Mouse (Mus musculus) C2C12 (cell line): Measurements from ENCODE around the gene Cyp4f13. TPM values are rescaled to one million over a fixed set of nuclear protein-coding genes. Genes with fewer than 3 reads are reported as not detected.

ENCODE experiments used
- H3K27me3 ChIP-seq: one replicate; pipeline ENCODE4 v1.6.1; 2011; ENCODE audit not compliant: control insufficient read depth, insufficient read depth, insufficient read length
- H3K36me3 ChIP-seq: one replicate; pipeline ENCODE4 v1.6.1; 2011; ENCODE audit not compliant: control insufficient read depth, insufficient read depth
- H3K4me3 ChIP-seq: one replicate; pipeline ENCODE4 v1.5.1; 2011; ENCODE audit warnings: mild to moderate bottlenecking, control low read depth; ENCODE audit not compliant: poor library complexity, insufficient read depth, severe bottlenecking
- H3K79me2 ChIP-seq: one replicate; pipeline ENCODE4 v1.6.1; 2011; ENCODE audit not compliant: control insufficient read depth, insufficient read depth
- H3K79me3 ChIP-seq: one replicate; pipeline ENCODE4 v1.6.1; 2011; ENCODE audit warnings: low read depth, control low read depth
- H3ac ChIP-seq: one replicate; pipeline ENCODE3; 2011; ENCODE audit warnings: low read depth; ENCODE audit not compliant: control insufficient read depth, insufficient read length
- CEBPB ChIP-seq: IDR thresholded peaks from one replicate; pipeline ENCODE4 v1.6.1; 2011; ENCODE audit warnings: low read depth, mild to moderate bottlenecking, control low read depth, moderate library complexity
- CTCF ChIP-seq: IDR thresholded peaks from one replicate; pipeline ENCODE4 v1.5.1; 2011; ENCODE audit not compliant: control insufficient read depth, insufficient read depth, insufficient read length
- FOSL1 ChIP-seq: IDR thresholded peaks from one replicate; pipeline ENCODE4 v1.8.0; 2011; ENCODE audit warnings: mild to moderate bottlenecking, low read length; ENCODE audit not compliant: poor library complexity, insufficient read depth, severe bottlenecking
- MAX ChIP-seq: IDR thresholded peaks from one replicate; pipeline ENCODE4 v1.6.1; 2011; ENCODE audit warnings: mild to moderate bottlenecking, control low read depth
- MYOD1 ChIP-seq: IDR thresholded peaks from one replicate; pipeline ENCODE4 v1.6.1; 2011; ENCODE audit warnings: low read depth; ENCODE audit not compliant: control insufficient read depth, insufficient read length
- MYOG ChIP-seq: IDR thresholded peaks from one replicate; pipeline ENCODE4 v1.6.1; 2011; ENCODE audit not compliant: control insufficient read depth, insufficient read length; ENCODE audit errors: extremely low read depth
- USF1 ChIP-seq: IDR thresholded peaks from one replicate; pipeline ENCODE4 v1.6.1; 2011; ENCODE audit warnings: low read depth, mild to moderate bottlenecking, control low read depth, moderate library complexity
- polyA plus RNA-seq: library from polyadenylated mRNA; unstranded; fragments of >200 nt; fragmentation: generic; extraction: Trizol; gene quantifications from one replicate; pipeline ENCODE4 v1.2.1, GENCODE M21; 2012; ENCODE audit warnings: missing spikeins

Gene Cyp4f13
- polyA plus RNA-seq, 1 experiment: 1.5 TPM

- Histone ChIP-seq H3K79me3 (no peaks in the 10 kb centered on the region), H3K27me3 (no peaks in the 10 kb centered on the region), H3K4me3 (no peak overlapping the region), H3K79me2 (no peaks in the 10 kb centered on the region), H3K36me3 (no peaks in the 10 kb centered on the region), H3ac (no peak overlapping the region)
- no peak for TF ChIP-seq MYOG
- TF ChIP-seq FOSL1: no peak
- TF ChIP-seq CTCF: no peak
- TF ChIP-seq CEBPB: no peak
- TF ChIP-seq USF1: no peak
- TF ChIP-seq MYOD1: no peak
- no peak for TF ChIP-seq MAX
Observed at GRCm38 (mm10) chr17:32923681-32924080, 23.5 kb downstream of the Cyp4f13 start.

- Histone ChIP-seq H3K79me3 (no peaks in the 10 kb centered on the region), H3K27me3 (no peaks in the 10 kb centered on the region), H3ac (no peak overlapping the region), H3K36me3 (no peaks in the 10 kb centered on the region), H3K4me3 (no peak overlapping the region), H3K79me2 (no peaks in the 10 kb centered on the region)
- TF ChIP-seq MYOG (no peak), USF1 (no peak), CTCF (no peak)
Observed at GRCm38 (mm10) chr17:32919123-32919522, 28.1 kb downstream of the Cyp4f13 start.

DNA sequence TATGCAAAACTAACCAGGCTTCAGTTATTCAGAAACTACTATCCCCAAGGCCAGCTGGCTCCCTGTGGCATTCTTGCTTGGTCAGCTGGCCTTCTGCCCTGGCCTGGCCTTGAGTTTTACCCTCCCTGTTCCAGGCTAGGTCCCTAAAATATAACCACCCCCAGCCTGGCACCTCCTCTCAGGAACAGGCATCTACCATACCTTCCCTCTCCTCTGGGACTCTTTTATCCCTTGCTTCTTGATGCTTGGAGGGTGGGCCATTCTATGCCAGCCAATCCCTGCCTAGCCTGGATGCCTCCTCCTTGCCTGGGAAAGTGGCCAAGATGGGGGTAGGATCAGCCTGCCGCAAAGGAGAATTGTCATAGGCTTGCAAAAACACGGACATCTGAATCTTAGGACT is 30.1 kb downstream of the Cyp4f13 start, which contains the start of gene Cyp4f14:
Gene Cyp4f14, minus strand, starts transcription at position 212 of the 400 bp plus-strand sequence.
- H3K79me2 ChIP-seq: no peaks in the 10 kb centered on the region
- H3ac ChIP-seq: no peak within 1 kb of the TSS
- no peak within 1 kb of the TSS for H3K4me3 ChIP-seq
- H3K27me3 ChIP-seq: peaks cover 4% of the 10 kb centered on the region
- no peaks in the 10 kb centered on the region for H3K79me3 ChIP-seq
- TF ChIP-seq FOSL1 (no peak), CEBPB (no peak), MYOG (no peak)
- H3K36me3 ChIP-seq: no peaks in the 10 kb centered on the region

DNA sequence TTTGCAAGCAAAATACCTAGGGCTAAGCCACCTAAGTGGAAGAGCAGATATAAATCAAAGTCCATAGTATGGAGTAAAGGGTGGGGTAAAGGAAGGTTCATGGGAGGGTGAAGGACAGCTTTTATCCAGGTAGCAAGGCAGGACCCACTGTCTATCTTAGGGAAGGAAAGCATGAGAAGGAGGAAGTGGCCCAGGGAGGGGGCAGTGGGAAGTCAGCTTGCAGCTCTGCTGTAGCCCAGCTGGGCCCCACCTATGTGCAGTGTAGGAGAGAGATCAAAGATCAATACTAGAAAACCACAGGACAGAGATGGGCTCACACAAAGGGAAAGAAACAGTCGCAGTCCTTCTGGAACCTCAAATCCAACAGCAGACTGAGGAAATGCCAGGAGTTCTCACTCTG is 31.1 kb downstream of the Cyp4f13 start:
- H3K36me3 ChIP-seq: no peaks in the 10 kb centered on the region
- H3ac ChIP-seq: no peak overlapping the region
- no peaks in the 10 kb centered on the region for H3K79me2 ChIP-seq
- H3K79me3 ChIP-seq: no peaks in the 10 kb centered on the region
- TF ChIP-seq MYOD1: no peak
- TF ChIP-seq USF1: no peak
- no peak for TF ChIP-seq CTCF
- no peak for TF ChIP-seq MYOG
- TF ChIP-seq CEBPB: no peak
- no peak for TF ChIP-seq MAX
- no peak for TF ChIP-seq FOSL1
- H3K27me3 ChIP-seq: peaks cover 13% of the 10 kb centered on the region
- no peak overlapping the region for H3K4me3 ChIP-seq

- Histone ChIP-seq H3K36me3 (no peaks in the 10 kb centered on the region), H3ac (no peak overlapping the region), H3K27me3 (peaks cover 9% of the 10 kb centered on the region), H3K4me3 (no peak overlapping the region), H3K79me3 (no peaks in the 10 kb centered on the region), H3K79me2 (no peaks in the 10 kb centered on the region)
- no peak for TF ChIP-seq CEBPB
Observed at GRCm38 (mm10) chr17:32906172-32906571, 41.0 kb downstream of the Cyp4f13 start.

DNA sequence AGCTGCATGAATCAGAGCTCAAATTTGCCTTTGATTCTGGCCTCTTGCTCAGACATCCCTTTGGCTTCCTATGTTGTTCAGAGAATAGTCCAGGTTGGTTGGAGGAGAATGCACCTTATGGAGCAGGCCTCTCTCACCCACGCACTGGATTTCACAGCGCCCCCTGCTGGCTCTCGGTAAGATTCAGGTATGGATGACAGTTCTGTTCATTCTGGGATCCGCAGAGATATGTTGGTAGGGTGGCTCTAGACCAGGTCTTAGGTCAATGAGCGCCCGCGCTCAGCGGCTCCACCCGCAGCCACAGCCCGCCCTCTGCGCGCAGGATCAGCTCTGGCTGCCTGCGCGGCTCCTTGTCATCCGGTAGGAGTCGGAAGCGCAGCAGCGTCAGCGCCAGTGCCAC is 42.0 kb downstream of the Cyp4f13 start:
- TF ChIP-seq USF1: no peak
- no peak for TF ChIP-seq CEBPB
- no peak for TF ChIP-seq FOSL1
- no peak for TF ChIP-seq CTCF
- no peak for TF ChIP-seq MYOG
- no peak for TF ChIP-seq MYOD1
- TF ChIP-seq MAX: no peak
- no peaks in the 10 kb centered on the region for H3K36me3 ChIP-seq
- no peak overlapping the region for H3ac ChIP-seq
- H3K79me2 ChIP-seq: no peaks in the 10 kb centered on the region
- no peaks in the 10 kb centered on the region for H3K79me3 ChIP-seq
- no peak overlapping the region for H3K4me3 ChIP-seq
- peaks cover 9% of the 10 kb centered on the region for H3K27me3 ChIP-seq
